Mouse (Mus musculus): ENCODE measurements around the gene Stk38.

- TF ChIP-seq POLR2A (IDR thresholded peaks at IDR 0.05; ENCODE audit: extremely low read depth, insufficient read depth, low read length), result no peak
- TF ChIP-seq CTCF (IDR thresholded peaks at IDR 0.05; ENCODE audit: low read depth, low read length), result no peak
Measured at GRCm38 (mm10) chr17:29046863-29047262, 39.1 kb upstream of the Stk38 start.

Data from liver, adult 2 months (tissue).